Mouse (Mus musculus) embryonic fibroblast, embryonic 13.5 days (primary cell): ENCODE measurements around the gene Prpf40b.

ENCODE experiments used
- CTCF ChIP-seq: IDR thresholded peaks from 2 replicates; pipeline ENCODE4 v1.5.1; 2011; ENCODE audit warnings: mild to moderate bottlenecking, control low read depth, low read length, moderate library complexity, borderline replicate concordance; ENCODE audit not compliant: insufficient read depth
- POLR2A ChIP-seq: IDR thresholded peaks from 2 replicates; pipeline ENCODE4 v1.6.1; 2011; ENCODE audit warnings: low read depth, mild to moderate bottlenecking, control low read depth, low read length, moderate library complexity

DNA sequence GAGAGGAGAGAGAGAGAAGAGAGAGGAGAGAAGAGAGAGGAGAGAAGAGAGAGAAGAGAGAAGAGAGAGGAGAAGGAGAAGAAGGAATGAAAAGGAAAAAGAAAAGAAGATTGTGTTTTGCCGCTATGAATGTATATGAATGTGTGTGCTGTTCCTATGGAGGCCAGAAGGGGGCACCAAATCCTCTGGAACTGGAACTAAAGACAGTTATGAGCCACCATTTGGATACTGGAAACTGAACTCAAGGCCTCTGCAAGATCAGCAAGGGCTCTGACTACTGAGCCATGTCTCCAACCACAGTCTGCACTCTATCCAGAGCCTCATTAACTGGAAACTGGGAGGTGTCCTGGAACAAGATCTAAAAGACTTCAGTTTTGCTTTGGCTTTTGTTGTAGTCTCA, 32.1 kb downstream of the Prpf40b start:
- no peak for TF ChIP-seq CTCF
- no peak for TF ChIP-seq POLR2A
